Mouse (Mus musculus): Measurements from ENCODE around the gene Slc16a11. TPM values are rescaled to one million over a fixed set of nuclear protein-coding genes. Genes with fewer than 3 reads are reported as not detected.

The Slc16a11 gene
- polyA plus RNA-seq, 1 experiment from 2014 or later: 1.5 TPM

- WGBS: under 1% methylated on average over 70 of the region's 70 CpGs
- peak within 1 kb of the TSS; percentile 85 for H3K9ac ChIP-seq (replicated peaks)
- H3K4me1 ChIP-seq (replicated peaks): peaks cover 40% of the 10 kb centered on the region
These were observed 25.1 kb downstream of the Slc16a11 start, which contains the start of gene 0610010K14Rik for GRCm38 (mm10) chr11:70237457-70238167. Gene 0610010K14Rik (minus strand): TSS chr11:70237914.

GRCm38 (mm10) chr11:70238591-70239440 is 26.3 kb downstream of the Slc16a11 start:
- Histone ChIP-seq H3K9me3 (no peaks in the 10 kb centered on the region), H3K4me1 (replicated peaks) (peaks cover 29% of the 10 kb centered on the region), H3K27ac (peak overlapping the region; percentile 92), H3K9ac (replicated peaks) (peak overlapping the region; percentile 85), H3K4me2 (peak overlapping the region; percentile 95), H3K36me3 (peaks cover 17% of the 10 kb centered on the region), H3K27me3 (no peaks in the 10 kb centered on the region), H3K4me3 (replicated peaks) (peak overlapping the region; percentile 88)
- ATAC-seq (ENCODE audit: insufficient number of reproducible peaks, insufficient read depth, low FRiP score, low TSS enrichment, low read depth): no peak
- 14% methylated on average over 23 of the region's 23 CpGs for WGBS

More at GRCm38 (mm10) chr11:70237457-70238167, 25.1 kb downstream of the Slc16a11 start, which contains the start of gene 0610010K14Rik:
- peaks cover 17% of the 10 kb centered on the region for H3K36me3 ChIP-seq
- ATAC-seq (ENCODE audit: insufficient number of reproducible peaks, insufficient read depth, low FRiP score, low TSS enrichment, low read depth): peak; percentile 90
- no peaks in the 10 kb centered on the region for H3K9me3 ChIP-seq
- H3K27me3 ChIP-seq: no peaks in the 10 kb centered on the region
- peak within 1 kb of the TSS; percentile 92 for H3K27ac ChIP-seq
- peak within 1 kb of the TSS; percentile 95 for H3K4me2 ChIP-seq
- H3K4me3 ChIP-seq (replicated peaks): peak within 1 kb of the TSS; percentile 88

GRCm38 (mm10) chr11:70239541-70240279 is 27.2 kb downstream of the Slc16a11 start, which contains the start of the genes Gm21988 and Rnasek:
Gene Gm21988 (minus strand): TSS chr11:70239830.
Gene Rnasek (minus strand): TSS chr11:70239842.
- H3K9me3 ChIP-seq: no peaks in the 10 kb centered on the region
- peaks cover 13% of the 10 kb centered on the region for H3K36me3 ChIP-seq
- ATAC-seq (ENCODE audit: insufficient number of reproducible peaks, insufficient read depth, low FRiP score, low TSS enrichment, low read depth): peak; percentile 22; the same call in 1 of the 2 replicates
- peak within 1 kb of the TSS; percentile 85 for H3K9ac ChIP-seq (replicated peaks)
- H3K27ac ChIP-seq: peak within 1 kb of the TSS; percentile 78
- H3K4me2 ChIP-seq: peak within 1 kb of the TSS; percentile 95
- H3K4me1 ChIP-seq (replicated peaks): peaks cover 25% of the 10 kb centered on the region
- under 1% methylated on average over 27 of the region's 35 CpGs for WGBS
- peak within 1 kb of the TSS; percentile 88 for H3K4me3 ChIP-seq (replicated peaks)
- peaks cover 2% of the 10 kb centered on the region; the same call in 1 of the 2 replicates for H3K27me3 ChIP-seq

- ATAC-seq (ENCODE audit: insufficient number of reproducible peaks, insufficient read depth, low FRiP score, low TSS enrichment, low read depth): no peak
- H3K4me3 ChIP-seq (replicated peaks): no peak overlapping the region
These were observed 30.0 kb downstream of the Slc16a11 start for GRCm38 (mm10) chr11:70242591-70242990.

GRCm38 (mm10) chr11:70247136-70247845 is 34.7 kb downstream of the Slc16a11 start:
- Histone ChIP-seq H3K4me3 (replicated peaks) (no peak overlapping the region), H3K4me1 (replicated peaks) (no peaks in the 10 kb centered on the region), H3K4me2 (no peak overlapping the region), H3K9me3 (no peaks in the 10 kb centered on the region), H3K27ac (no peak overlapping the region), H3K27me3 (peaks cover 52% of the 10 kb centered on the region), H3K36me3 (no peaks in the 10 kb centered on the region), H3K9ac (replicated peaks) (no peak overlapping the region)
- ATAC-seq (ENCODE audit: insufficient number of reproducible peaks, insufficient read depth, low FRiP score, low TSS enrichment, low read depth): no peak
- WGBS: 51% methylated on average over 9 of the region's 9 CpGs

More at GRCm38 (mm10) chr11:70242591-70242990, 30.0 kb downstream of the Slc16a11 start:
- Histone ChIP-seq H3K4me2 (no peak overlapping the region), H3K27me3 (peaks cover 14% of the 10 kb centered on the region), H3K36me3 (no peaks in the 10 kb centered on the region), H3K9ac (replicated peaks) (no peak overlapping the region), H3K9me3 (no peaks in the 10 kb centered on the region), H3K4me1 (replicated peaks) (peaks cover 14% of the 10 kb centered on the region), H3K27ac (no peak overlapping the region)
- 68% methylated on average over 11 of the region's 11 CpGs for WGBS

GRCm38 (mm10) chr11:70250150-70250549 is 37.6 kb downstream of the Slc16a11 start:
- H3K9ac ChIP-seq (replicated peaks): no peak overlapping the region
- no peak overlapping the region for H3K4me2 ChIP-seq
- 74% methylated on average over 11 of the region's 11 CpGs for WGBS
- no peak for ATAC-seq (ENCODE audit: insufficient number of reproducible peaks, insufficient read depth, low FRiP score, low TSS enrichment, low read depth)
- no peaks in the 10 kb centered on the region for H3K9me3 ChIP-seq
- H3K4me3 ChIP-seq (replicated peaks): no peak overlapping the region
- H3K27me3 ChIP-seq: peaks cover 74% of the 10 kb centered on the region
- no peak overlapping the region for H3K27ac ChIP-seq
- peaks cover 10% of the 10 kb centered on the region for H3K4me1 ChIP-seq (replicated peaks)
- no peaks in the 10 kb centered on the region for H3K36me3 ChIP-seq

GRCm38 (mm10) chr11:70251853-70252252 is 39.3 kb downstream of the Slc16a11 start:
- H3K27me3 ChIP-seq: peaks cover 82% of the 10 kb centered on the region
- 84% methylated on average over 8 of the region's 8 CpGs for WGBS
- H3K9me3 ChIP-seq: no peaks in the 10 kb centered on the region
- no peak overlapping the region for H3K4me3 ChIP-seq (replicated peaks)
- no peak overlapping the region for H3K4me2 ChIP-seq
- H3K9ac ChIP-seq (replicated peaks): no peak overlapping the region
- no peak for ATAC-seq (ENCODE audit: insufficient number of reproducible peaks, insufficient read depth, low FRiP score, low TSS enrichment, low read depth)
- H3K36me3 ChIP-seq: no peaks in the 10 kb centered on the region
- H3K27ac ChIP-seq: no peak overlapping the region
- peaks cover 12% of the 10 kb centered on the region for H3K4me1 ChIP-seq (replicated peaks)

GRCm38 (mm10) chr11:70254337-70254736 is 41.8 kb downstream of the Slc16a11 start:
- peak overlapping the region; percentile 35 for H3K4me3 ChIP-seq (replicated peaks)
- WGBS: 6% methylated on average over 18 of the region's 18 CpGs
- H3K4me2 ChIP-seq: peak overlapping the region; percentile 60
- peaks cover 79% of the 10 kb centered on the region for H3K27me3 ChIP-seq
- H3K9ac ChIP-seq (replicated peaks): peak overlapping the region; percentile 40; the same call in 1 of the 2 replicates
- no peak for ATAC-seq (ENCODE audit: insufficient number of reproducible peaks, insufficient read depth, low FRiP score, low TSS enrichment, low read depth)
- no peaks in the 10 kb centered on the region for H3K36me3 ChIP-seq
- H3K9me3 ChIP-seq: no peaks in the 10 kb centered on the region
- H3K27ac ChIP-seq: no peak overlapping the region
- peaks cover 12% of the 10 kb centered on the region for H3K4me1 ChIP-seq (replicated peaks)

GRCm38 (mm10) chr11:70254931-70255531 is 42.5 kb downstream of the Slc16a11 start, which contains the start of gene Alox12:
Gene Alox12 (minus strand): TSS chr11:70255353.
- ATAC-seq (ENCODE audit: insufficient number of reproducible peaks, insufficient read depth, low FRiP score, low TSS enrichment, low read depth): no peak
- Histone ChIP-seq H3K4me3 (replicated peaks) (peak within 1 kb of the TSS; percentile 35), H3K36me3 (no peaks in the 10 kb centered on the region), H3K9ac (replicated peaks) (peak within 1 kb of the TSS; percentile 40), H3K9me3 (no peaks in the 10 kb centered on the region), H3K27me3 (peaks cover 72% of the 10 kb centered on the region), H3K4me2 (peak within 1 kb of the TSS; percentile 60), H3K4me1 (replicated peaks) (peaks cover 12% of the 10 kb centered on the region), H3K27ac (no peak within 1 kb of the TSS)
- WGBS: under 1% methylated on average over 25 of the region's 25 CpGs

- H3K4me3 ChIP-seq (replicated peaks): no peak overlapping the region
- no peaks in the 10 kb centered on the region for H3K36me3 ChIP-seq
- WGBS: 93% methylated on average over 4 of the region's 4 CpGs
- H3K9me3 ChIP-seq: no peaks in the 10 kb centered on the region
- ATAC-seq (ENCODE audit: insufficient number of reproducible peaks, insufficient read depth, low FRiP score, low TSS enrichment, low read depth): no peak
- peaks cover 12% of the 10 kb centered on the region; the same call in 1 of the 2 replicates for H3K4me1 ChIP-seq (replicated peaks)
- H3K9ac ChIP-seq (replicated peaks): no peak overlapping the region
- no peak overlapping the region for H3K27ac ChIP-seq
- H3K4me2 ChIP-seq: no peak overlapping the region
- H3K27me3 ChIP-seq: peaks cover 32% of the 10 kb centered on the region
These were observed 46.5 kb downstream of the Slc16a11 start for GRCm38 (mm10) chr11:70259035-70259434.
